Mouse (Mus musculus): ENCODE results near the gene Gm42372.

DNA sequence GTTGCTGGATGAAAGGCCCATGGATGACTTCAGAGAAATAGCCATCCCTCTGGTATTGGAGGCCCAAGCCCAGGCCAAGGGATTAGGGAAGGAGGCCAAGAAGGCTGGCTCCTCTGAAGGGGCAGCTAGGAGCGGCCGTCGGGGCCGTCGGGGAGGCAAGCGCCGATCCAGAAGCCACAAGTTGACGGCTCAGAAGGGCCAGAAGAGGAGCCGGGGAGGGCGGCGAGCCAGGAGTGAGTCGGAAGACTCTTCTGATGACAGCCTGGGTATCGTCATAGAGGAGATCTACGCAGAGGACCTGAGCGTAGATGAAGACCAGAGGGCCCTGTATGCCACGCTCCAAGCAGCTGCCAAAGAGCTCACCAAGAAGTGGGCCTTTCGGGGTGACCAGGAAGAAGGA lies 37.5 kb upstream of the Gm42372 start:
- TF ChIP-seq GATA1 (IDR thresholded peaks at IDR 0.05; ENCODE audit: borderline replicate concordance, low read length) (no peak), FLI1 (IDR thresholded peaks at IDR 0.05; ENCODE audit: low read length) (no peak)

Data from megakaryocyte, embryonic 14.5 days (primary cell).